Mouse (Mus musculus): ENCODE data around the gene Zbed5. TPM values are rescaled to one million over a fixed set of nuclear protein-coding genes. Genes with fewer than 3 reads are reported as not detected.
"Not testable (repeated sequence)": the region's sequence is repeated elsewhere in the genome, so short reads cannot be mapped to it uniquely, and the experiment has no call there.

Gene Zbed5
- 3.2 and 4.2 TPM in 2 replicates for total RNA-seq (2015)
- 2.4 and 2.8 TPM in 2 replicates for total RNA-seq (2017)

DNA sequence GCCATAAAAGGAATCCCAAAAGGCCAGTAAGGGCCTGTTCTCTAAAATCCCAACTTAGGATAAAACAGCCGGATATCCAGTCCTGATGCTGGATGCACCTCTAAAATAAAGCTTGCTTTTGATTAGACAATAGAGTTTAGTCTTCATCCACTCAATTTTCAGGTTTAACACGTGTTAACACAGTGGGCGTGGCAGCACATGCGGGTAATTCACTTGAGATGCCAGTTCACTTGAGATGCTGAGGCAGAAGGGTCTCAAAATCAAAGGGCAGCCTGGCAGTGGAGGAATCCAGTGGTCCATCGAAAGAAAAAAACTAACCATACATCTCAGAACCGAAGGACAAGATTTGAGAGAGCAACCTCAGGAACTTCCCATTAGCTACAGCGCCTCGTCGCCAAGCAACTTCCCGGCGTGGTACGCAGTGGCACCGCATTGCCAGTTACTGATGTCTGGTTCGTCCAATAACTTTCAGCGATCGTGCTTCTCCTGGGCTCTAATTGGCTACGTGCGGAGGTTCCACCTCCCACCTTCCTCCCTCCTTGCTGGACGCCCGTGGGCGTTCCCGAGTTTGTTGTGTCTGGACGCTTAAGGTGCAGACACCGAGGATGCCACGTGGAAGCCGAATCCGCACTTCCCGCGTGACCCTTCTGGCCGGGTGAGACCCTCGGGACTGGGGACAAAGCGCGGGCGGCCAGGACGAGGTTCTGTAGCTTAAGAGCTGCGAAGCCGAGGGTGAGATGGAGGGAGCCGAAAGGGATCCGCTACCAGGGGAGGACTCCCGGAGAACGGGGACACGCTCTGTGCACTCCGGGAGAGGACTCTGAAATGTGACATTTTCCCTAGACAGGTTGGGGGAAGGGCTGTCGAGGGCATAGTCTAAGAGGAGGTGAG, at the start of gene Zbed5:
Zbed5 (plus strand) TSS at position 526 of the 891 bp plus-strand sequence.
- ATAC-seq (replicated peaks; ENCODE audit: poor library complexity): peak; percentile 100

DNA sequence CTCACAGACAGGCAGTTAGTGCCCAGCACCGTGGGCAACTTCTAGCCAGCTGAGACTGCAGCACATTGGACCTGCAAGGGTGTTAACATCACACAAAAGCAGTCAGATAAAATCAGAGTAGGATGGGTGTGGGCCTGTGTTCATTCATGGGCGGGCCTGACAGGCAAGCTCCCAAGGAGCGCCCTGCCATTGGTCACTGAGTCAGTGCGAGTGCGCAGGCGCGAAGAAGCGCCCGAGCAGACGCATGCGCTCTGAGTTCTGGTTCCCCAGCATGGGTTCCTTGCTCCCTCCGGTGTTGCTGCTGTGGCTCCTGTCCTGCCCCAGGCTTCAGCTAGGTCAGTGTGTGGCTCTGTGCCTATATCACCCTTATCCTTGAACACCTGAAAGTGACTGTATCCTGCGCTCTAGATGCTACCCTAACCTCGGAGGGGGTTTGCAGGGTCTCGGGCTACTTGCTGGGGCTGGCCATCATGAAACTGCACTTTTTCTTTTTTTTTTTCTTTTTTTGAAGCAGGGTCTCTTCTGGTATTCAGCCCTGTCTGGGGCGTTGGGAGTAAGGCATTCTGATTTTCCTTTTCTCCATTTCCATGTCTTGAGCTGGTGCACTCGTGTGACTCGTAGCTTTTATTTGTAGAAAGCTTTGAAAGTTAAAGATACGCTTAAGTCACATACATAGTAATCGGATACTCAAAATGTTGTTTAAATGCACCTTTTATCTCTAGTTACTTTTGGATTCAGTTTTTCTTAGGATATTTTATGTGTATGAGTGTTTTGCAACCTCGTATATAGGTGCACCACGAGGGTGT, 48.6 kb upstream of the Zbed5 start, which contains the start of gene Sumf2:
Sumf2 (plus strand) TSS at position 235 of the 806 bp plus-strand sequence.
- ATAC-seq (replicated peaks; ENCODE audit: poor library complexity): peak; percentile 92

DNA sequence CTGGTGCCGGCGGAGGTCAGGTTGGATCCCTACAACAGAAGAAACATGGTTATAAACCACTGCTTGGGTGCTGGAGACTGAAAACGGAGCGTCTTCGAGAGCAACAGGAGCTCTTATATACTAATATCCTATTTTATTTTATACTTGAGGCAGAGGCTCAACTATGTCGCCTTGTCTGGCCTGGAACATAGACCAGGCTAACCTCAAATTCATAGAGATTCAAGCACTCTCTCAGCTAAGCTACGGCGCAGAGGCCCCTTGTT, 48.0 kb upstream of the Zbed5 start:
- 0 out of 2 replicates have a peak, but pooled peaks have one; percentile 14 for ATAC-seq (replicated peaks; ENCODE audit: poor library complexity)

DNA sequence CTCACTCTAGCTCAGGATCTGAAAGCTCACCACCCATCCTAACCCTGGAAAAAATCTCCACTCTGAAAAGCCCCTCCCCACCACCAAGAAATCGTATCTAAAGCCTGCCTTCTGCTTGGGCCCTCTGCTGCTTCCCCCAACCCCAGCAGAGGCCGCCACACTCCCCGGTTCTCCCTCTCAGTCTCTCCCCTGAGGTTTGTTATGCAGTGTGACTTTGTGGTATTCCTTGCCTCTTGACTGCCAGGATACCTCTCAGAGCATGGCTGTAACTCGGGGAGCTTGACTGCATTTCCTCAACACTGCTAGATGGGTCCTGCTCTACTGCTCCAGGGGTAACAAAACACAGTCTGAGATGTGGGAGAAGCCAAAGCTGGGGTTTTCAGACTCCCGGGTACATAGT, 40.4 kb upstream of the Zbed5 start:
- no peak for ATAC-seq (replicated peaks; ENCODE audit: poor library complexity)

DNA sequence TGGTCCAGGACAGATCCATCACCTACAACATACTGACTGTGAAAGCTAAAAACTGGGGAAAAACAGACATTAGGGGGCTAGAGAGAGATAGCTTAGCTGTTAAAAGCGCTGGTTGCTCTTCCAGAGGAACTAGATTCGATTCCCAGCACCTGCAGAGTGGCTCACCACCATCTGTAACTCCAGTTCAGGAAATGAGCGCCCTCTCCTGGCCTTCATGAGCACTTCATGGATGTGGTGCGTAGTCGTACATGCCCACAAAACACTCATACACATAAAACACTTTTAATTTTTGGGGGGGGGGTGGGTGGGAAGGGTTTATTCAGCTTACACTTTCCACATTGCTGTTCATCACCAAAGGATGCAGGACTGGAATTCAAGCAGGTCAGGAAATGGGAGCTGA, 39.1 kb upstream of the Zbed5 start:
- ATAC-seq (replicated peaks; ENCODE audit: poor library complexity): peak; percentile 54; the same call in 1 of the 2 replicates

DNA sequence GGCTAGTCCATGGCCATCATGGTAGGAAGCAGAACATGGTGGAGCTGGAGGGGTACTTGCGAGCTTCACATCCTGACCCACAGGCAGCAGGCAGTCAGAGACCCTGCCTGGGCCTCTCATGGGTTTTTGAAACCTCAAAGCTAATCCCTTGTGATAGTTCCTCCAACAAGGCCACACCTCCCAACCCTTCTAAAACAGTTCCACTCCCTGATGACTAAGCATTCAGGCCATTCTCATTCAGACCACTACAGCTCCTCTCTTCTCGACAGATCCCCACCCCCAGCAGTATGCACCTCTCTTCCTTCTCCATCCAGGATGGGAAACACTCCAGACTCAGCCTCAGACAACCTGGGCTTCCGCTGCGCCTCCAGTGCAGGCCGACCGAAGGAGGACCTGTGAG, 33.2 kb upstream of the Zbed5 start:
- no peak for ATAC-seq (replicated peaks; ENCODE audit: poor library complexity)

DNA sequence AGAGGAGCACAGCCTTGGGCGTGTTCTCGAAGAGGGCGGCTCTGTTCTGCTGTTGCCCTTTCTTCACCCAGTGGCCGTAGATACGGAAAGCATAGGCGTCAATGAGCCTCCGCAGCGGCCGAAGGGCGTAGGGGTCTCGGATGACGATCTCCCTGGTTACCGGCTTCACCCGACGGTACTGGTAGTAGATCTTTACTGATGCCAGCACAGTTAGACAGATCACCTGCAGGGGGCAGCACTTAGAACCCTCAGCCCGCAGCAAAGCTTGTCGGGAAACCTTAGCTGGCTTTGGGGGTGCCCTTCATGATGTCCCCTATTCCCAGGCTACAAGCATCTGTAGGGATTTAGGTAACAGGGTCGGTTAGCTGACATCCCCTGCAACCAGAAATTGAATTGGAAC, 31.1 kb upstream of the Zbed5 start:
- peak; percentile 77 for ATAC-seq (replicated peaks; ENCODE audit: poor library complexity)

DNA sequence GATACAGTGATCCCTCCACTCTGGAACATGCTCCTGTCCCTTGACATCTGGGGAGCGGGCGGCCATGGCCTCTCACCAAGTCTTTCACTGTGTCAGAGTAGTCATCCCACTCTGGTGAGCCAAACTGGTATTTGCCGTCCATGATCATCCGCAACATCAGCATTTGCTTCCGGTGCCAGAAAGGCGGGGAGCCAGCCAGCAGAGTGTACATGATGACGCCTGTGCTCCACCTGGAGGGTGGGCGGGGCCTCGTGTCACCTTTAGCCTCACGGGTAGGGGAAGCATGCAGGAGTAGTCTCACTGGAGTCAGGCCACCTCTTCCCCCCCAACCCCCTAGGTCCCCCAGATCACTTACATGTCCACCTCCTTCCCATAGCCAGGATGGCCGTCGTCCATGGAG, 29.7 kb upstream of the Zbed5 start:
- ATAC-seq (replicated peaks; ENCODE audit: poor library complexity): no peak

DNA sequence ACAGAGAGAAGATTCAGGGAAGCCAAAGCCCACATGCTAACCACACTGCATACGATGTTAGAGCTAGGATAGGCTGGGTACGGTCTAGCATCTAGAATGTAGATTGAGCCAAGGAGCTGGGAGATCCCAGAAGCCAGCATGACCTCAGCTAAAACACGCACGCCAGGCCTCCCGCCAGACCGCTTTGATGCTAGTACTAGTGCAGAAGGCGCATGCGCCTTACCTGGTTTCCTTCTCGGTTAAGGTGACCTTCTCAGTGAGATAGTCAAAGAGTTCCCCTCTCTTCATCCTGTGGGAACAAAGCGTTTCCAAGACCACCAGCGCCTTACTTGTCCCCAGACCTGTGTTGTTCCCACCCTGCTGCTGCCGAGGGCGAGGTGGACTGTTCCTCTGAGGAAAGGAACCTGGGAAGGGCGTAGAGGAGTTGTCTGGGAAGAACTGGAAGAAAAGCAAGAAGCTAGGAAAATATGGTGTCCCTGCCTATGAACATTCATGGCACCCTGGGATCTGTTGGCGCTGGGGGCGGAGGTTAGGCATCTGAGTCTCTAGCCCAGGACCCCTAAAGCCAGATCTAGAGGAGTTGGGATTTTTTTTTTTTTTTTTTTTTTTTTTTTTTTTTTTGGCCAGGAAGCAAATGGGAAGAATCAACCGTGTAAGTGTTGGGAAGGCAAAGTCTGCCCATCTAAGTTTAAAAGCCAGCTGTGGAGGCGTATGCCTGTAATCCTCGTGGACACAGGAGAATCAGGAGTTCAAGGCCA, 26.1 kb upstream of the Zbed5 start:
- ATAC-seq (replicated peaks; ENCODE audit: poor library complexity): no peak

DNA sequence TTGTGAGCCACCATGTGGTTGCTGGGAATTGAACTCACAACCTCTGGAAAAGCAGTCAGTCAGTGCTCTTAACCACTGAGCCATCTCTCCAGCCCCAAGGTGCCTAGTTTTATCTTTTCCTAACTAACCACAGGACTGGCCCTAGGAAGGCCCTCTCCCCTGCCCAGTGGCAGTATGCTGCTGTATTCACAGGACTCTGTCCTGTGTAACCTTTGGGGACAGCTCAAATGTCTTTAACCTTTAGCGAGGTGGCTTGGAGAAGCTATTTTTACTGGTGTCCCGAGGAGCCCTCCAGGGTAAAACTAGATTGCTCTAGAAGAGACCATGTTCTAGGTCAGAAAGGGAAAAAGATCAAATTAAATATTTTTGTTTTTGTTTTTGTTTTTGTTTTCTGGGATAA, 24.3 kb upstream of the Zbed5 start:
- ATAC-seq (replicated peaks; ENCODE audit: poor library complexity): no peak

DNA sequence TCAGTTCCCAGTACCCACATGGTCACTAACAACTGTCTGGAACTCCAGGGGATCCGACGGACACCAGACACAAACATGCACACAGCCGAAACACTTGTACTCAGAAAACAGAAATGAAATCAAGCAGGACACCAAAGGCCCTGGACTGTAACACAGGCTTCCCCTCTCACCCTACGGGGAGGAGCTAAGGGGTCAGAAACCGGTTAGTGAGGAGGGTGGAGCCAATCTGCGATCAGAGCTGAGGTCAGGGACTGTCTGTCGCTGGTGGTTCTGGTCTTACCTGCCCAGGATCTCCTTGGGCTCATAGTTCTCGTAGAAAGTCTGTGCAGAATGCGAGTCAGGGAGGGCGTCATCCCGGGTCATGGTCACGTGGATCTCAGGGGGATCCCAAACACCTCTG, 21.6 kb upstream of the Zbed5 start:
- ATAC-seq (replicated peaks; ENCODE audit: poor library complexity): peak; percentile 42; the same call in 1 of the 2 replicates

DNA sequence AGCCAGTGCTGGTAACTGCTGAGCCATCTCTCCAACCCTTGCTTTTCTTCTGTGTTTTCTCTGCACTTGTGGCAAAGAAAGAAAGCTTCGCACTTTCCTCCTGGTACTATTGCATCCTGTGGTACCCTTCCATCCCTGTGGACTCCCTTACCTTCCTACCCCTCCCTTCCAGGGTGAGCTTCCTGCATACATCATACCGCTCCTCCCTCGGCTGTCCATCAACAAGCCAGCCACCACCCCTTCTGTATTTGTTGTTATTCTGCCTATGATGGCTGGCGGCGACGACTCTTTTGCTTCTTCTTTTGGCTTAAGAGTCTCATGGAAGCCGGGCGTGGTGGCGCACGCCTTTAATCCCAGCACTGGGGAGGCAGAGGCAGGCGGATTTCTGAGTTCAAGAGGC, 20.4 kb upstream of the Zbed5 start:
- no peak for ATAC-seq (replicated peaks; ENCODE audit: poor library complexity)

DNA sequence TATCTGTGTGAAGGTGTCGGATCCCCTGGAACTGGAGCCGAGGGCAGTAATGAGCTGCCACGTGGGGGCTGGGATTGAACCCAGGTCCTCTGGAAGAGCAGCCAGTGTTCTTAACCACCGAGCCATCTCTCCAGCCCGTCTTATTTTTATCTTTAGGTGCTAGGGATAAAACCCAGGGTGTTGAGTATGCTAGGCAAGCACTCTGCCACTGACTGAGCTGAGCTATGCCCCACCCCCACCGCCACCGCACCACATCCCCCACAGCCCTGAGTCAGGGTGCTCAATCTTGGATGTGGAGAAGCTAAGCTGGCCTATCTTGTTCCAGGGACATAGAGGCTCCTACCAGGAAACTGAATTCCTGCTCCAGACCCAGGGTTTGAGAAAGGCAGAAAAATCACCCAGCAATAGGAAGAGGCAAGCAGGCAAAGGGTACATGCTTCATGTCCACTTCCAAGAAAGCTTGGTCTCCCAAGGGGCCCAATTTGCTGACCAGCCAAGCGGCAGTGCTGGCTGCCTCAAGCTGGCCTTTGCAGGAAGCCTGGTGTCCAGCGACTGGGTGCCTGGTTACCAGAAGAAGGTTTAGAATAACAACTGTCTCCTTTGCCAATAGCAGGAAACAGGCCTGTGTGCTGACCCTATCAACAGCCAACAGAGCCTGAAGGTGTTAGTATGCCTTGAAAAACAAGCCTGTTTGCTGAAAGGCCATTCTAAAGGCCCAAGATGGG, 17.6 kb upstream of the Zbed5 start:
- ATAC-seq (replicated peaks; ENCODE audit: poor library complexity): no peak

DNA sequence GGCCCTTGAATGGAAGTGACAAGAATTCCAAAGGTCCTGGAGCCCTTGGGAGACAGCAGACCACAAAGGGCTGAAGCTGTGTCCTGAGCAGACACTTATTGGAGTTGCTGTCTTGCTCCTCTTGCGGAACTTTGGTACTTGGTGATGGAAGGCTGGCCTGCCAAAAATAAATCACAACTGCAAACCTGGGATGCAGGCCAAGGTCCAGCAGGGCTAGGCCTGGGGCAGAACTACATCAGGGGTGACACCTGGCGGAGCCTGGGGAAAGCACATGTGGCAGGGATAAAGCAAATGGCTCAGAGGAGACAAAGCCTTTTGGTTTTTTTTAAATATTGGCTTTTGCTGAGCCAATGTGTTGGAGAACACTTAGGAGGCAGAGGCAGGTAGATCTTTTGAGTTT, 16.6 kb upstream of the Zbed5 start:
- 0 out of 2 replicates have a peak, but pooled peaks have one; percentile 45 for ATAC-seq (replicated peaks; ENCODE audit: poor library complexity)

DNA sequence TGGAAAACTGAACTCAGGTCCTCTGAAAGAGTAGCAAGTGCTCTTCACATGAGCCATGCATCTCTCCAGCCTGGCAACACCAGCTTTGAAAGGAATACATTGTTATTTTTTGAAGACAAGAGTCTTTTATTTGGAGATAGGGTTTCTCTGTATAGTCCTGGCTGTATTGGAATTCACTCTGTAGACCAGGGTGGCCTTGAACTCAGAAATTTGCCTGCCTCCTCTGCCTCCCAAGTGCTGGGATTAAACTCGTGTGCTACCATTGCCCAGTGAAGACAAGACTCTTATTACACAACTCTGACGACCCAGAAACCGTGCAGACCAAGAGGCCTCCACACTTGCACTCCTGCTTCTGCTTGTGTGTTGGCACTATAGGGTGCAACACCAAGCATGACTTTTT, 15.6 kb upstream of the Zbed5 start:
- ATAC-seq (replicated peaks; ENCODE audit: poor library complexity): no peak

DNA sequence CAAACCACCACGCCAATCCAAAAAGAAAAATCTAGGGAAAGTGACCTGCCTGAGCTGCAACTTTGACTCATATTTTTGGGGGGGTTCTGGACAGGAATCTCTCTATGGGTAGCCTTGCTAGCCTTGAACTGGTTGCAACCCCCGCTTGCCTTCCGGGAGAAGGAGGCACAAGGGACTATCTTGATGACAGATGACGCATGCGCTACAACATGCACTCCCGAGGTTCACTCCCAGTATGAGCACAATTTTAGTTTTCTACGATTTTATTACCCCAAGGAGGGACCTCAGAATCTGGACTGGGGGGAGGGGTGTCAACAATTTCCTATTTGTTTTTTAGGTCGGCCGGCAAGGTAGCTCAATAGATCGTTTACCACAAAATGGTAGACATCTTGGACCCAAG, 9.3 kb upstream of the Zbed5 start:
- 0 out of 2 replicates have a peak, but pooled peaks have one; percentile 19 for ATAC-seq (replicated peaks; ENCODE audit: poor library complexity)

DNA sequence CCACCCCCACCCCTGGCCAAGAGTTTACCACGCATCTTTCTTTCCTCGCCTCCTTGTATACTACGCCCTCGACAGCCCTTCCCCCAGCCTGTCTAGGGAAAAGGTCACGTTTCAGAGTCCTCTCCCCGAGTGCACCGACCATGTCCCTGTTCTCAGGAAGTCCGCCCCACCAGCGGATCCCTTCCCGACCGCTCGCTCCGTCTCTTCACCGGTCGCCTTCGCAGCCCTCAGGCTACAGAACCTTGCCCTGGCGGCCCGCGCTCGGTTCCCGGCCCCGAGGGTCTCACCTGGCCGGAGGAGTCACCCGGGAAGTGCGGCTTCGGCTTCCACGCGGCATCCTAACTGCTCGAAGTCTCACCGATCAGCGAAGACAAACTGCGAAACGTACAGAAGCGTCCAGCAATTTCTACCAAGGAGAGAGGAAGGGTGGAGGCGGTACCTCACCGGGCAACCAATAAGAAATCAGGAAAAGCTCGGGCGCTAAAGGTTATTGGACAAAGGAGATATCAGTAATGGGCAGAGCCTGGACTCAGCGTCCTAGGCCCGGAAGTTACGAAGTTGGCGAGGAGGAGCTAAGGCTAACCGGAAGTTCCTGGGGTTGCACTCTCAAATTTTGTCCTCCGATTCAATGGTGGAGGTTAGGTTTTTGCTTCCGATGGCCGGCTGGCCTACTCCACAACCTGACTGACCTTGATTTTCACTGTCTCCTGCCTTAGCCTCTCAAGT, 8.4 kb upstream of the Zbed5 start, which contains the start of gene Chchd2:
Chchd2 (minus strand) TSS at position 560 of the 726 bp plus-strand sequence.
- ATAC-seq (replicated peaks; ENCODE audit: poor library complexity): peak; percentile 98

DNA sequence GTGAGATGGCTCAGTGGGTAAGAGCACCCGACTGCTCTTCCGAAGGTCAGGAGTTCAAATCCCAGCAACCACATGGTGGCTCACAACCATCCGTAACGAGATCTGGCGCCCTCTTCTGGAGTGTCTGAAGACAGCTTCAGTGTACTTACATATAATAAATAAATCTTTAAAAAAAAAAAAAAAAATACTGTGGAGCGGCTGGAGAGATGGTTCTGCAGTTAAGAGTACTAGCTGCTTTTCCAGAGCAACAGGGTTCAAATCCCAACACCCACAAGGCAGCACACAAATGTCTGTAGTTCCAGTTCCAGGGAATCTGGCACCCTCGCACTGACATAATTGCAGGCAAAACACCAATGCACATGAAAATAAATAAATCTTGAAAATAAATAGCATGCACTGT, 5.1 kb upstream of the Zbed5 start:
- ATAC-seq (replicated peaks; ENCODE audit: poor library complexity): not testable (repeated sequence)

DNA sequence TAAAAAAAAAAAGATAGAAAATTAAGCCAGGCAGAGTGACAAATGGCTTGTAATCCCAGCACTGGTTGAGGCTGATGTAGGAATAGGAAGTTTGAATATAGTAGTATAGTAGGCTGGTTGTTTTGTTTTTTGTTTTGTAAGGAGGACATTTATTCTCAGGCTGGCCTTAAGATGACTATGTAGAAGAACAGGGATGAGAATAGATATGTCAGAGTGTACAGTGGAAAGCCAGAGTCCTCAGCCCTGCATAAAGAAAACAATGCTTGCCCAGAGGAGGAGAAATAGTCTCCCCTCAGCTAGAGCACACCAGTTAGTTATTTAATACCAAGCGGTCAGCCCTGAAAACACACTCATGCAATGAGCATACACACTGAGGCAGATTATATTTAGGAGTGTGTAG, 2.9 kb downstream of the Zbed5 start, which contains the start of gene Phkg1:
Phkg1 (minus strand) TSS at position 101 of the 400 bp plus-strand sequence.
- ATAC-seq (replicated peaks; ENCODE audit: poor library complexity): no peak

DNA sequence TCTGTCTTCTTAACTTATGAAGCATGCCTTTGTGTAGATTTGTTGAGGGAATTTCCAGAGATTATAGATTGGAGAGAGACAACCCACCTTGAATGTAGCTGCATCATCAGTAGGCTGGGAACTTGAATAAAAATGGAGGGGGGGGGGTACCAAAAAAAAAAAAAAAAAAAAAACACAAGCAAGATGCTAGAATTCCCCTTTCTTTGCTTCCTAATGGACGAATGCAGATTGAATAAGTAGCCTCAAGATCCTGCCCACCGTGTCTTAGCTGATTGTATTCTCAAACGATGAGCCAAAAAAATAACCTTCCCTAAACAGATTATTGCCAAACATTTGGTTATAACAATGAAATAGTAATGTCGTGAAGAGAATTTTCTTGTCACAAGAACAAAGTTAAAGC, 12.3 kb downstream of the Zbed5 start:
- no peak for ATAC-seq (replicated peaks; ENCODE audit: poor library complexity)
